Mouse (Mus musculus): ENCODE data around the gene Ppp1r12c. TPM values are rescaled to one million over a fixed set of nuclear protein-coding genes. Genes with fewer than 3 reads are reported as not detected.
"Not testable (repeated sequence)": the region's sequence is repeated elsewhere in the genome, so short reads cannot be mapped to it uniquely, and the experiment has no call there.

Gene Ppp1r12c
- polyA plus RNA-seq, 1 experiment from 2014 or later, result 50.0 TPM

GRCm38 (mm10) chr7:4532005-4532729 is 30.7 kb upstream of the Ppp1r12c start, which contains the start of gene Dnaaf3:
Gene Dnaaf3 (minus strand): TSS chr7:4532453.
- H3K9me3 ChIP-seq (ENCODE audit: control insufficient read depth, low read length), result no peaks in the 10 kb centered on the region
- H3K4me1 ChIP-seq (replicated peaks; ENCODE audit: control insufficient read depth, insufficient read depth, low read length), result 0 out of 2 replicates have a peak, but pooled peaks cover 3% of the 10 kb centered on the region
- peak; percentile 76 for ATAC-seq
- H3K36me3 ChIP-seq (ENCODE audit: control insufficient read depth, insufficient read depth), result no peaks in the 10 kb centered on the region
- H3K9ac ChIP-seq (replicated peaks; ENCODE audit: low read depth, low read length), result 0 out of 2 replicates have a peak within 1 kb of the TSS, but pooled peaks have one; percentile 10
- peaks cover 4% of the 10 kb centered on the region; the same call in 1 of the 2 replicates for H3K27me3 ChIP-seq (replicated peaks; ENCODE audit: control insufficient read depth, insufficient read depth, low read length)
- peak within 1 kb of the TSS; percentile 45 for H3K4me2 ChIP-seq (ENCODE audit: low read length)
- H3K27ac ChIP-seq (ENCODE audit: low read length), result no peak within 1 kb of the TSS
- WGBS, result 1% methylated on average over 28 of the region's 28 CpGs
- H3K4me3 ChIP-seq (replicated peaks; ENCODE audit: low read length), result peak within 1 kb of the TSS; percentile 26

GRCm38 (mm10) chr7:4530166-4530565 is 28.7 kb upstream of the Ppp1r12c start:
- not testable (repeated sequence) for H3K27me3 ChIP-seq (replicated peaks; ENCODE audit: control insufficient read depth, insufficient read depth, low read length); ATAC-seq; H3K4me3 ChIP-seq (replicated peaks; ENCODE audit: low read length); H3K9ac ChIP-seq (replicated peaks; ENCODE audit: low read depth, low read length); H3K36me3 ChIP-seq (ENCODE audit: control insufficient read depth, insufficient read depth); H3K9me3 ChIP-seq (ENCODE audit: control insufficient read depth, low read length); H3K27ac ChIP-seq (ENCODE audit: low read length); H3K4me1 ChIP-seq (replicated peaks; ENCODE audit: control insufficient read depth, insufficient read depth, low read length); H3K4me2 ChIP-seq (ENCODE audit: low read length)
- WGBS, result 51% methylated on average over 8 of the region's 8 CpGs

- H3K9ac ChIP-seq (replicated peaks; ENCODE audit: low read depth, low read length), result no peak overlapping the region
- H3K27ac ChIP-seq (ENCODE audit: low read length), result no peak overlapping the region
- H3K4me2 ChIP-seq (ENCODE audit: low read length), result peak overlapping the region; percentile 49; the same call in 1 of the 2 replicates
- H3K4me3 ChIP-seq (replicated peaks; ENCODE audit: low read length), result no peak overlapping the region; the same call in 1 of the 2 replicates
- WGBS, result 55% methylated on average over 18 of the region's 18 CpGs
- H3K4me1 ChIP-seq (replicated peaks; ENCODE audit: control insufficient read depth, insufficient read depth, low read length), result peaks cover 8% of the 10 kb centered on the region; the same call in 1 of the 2 replicates
- H3K9me3 ChIP-seq (ENCODE audit: control insufficient read depth, low read length), result no peaks in the 10 kb centered on the region
- H3K36me3 ChIP-seq (ENCODE audit: control insufficient read depth, insufficient read depth), result no peaks in the 10 kb centered on the region
- H3K27me3 ChIP-seq (replicated peaks; ENCODE audit: control insufficient read depth, insufficient read depth, low read length), result peaks cover 2% of the 10 kb centered on the region; the same call in 1 of the 2 replicates
- ATAC-seq, result no peak
Observed at GRCm38 (mm10) chr7:4527302-4527689, 25.8 kb upstream of the Ppp1r12c start.

- Histone ChIP-seq H3K27ac (ENCODE audit: low read length) (no peak overlapping the region), H3K36me3 (ENCODE audit: control insufficient read depth, insufficient read depth) (no peaks in the 10 kb centered on the region), H3K9me3 (ENCODE audit: control insufficient read depth, low read length) (no peaks in the 10 kb centered on the region), H3K27me3 (replicated peaks; ENCODE audit: control insufficient read depth, insufficient read depth, low read length) (0 out of 2 replicates have a peak, but pooled peaks cover 2% of the 10 kb centered on the region), H3K4me1 (replicated peaks; ENCODE audit: control insufficient read depth, insufficient read depth, low read length) (peaks cover 5% of the 10 kb centered on the region; the same call in 1 of the 2 replicates), H3K4me2 (ENCODE audit: low read length) (peak overlapping the region; percentile 49), H3K9ac (replicated peaks; ENCODE audit: low read depth, low read length) (peak overlapping the region; percentile 36), H3K4me3 (replicated peaks; ENCODE audit: low read length) (peak overlapping the region; percentile 29)
- peak; percentile 95 for ATAC-seq
- 19% methylated on average over 40 of the region's 40 CpGs for WGBS
Observed at GRCm38 (mm10) chr7:4526341-4527301, 25.1 kb upstream of the Ppp1r12c start.

- WGBS, result 65% methylated on average over 15 of the region's 15 CpGs
- not testable (repeated sequence) for H3K27me3 ChIP-seq (replicated peaks; ENCODE audit: control insufficient read depth, insufficient read depth, low read length); H3K9ac ChIP-seq (replicated peaks; ENCODE audit: low read depth, low read length); H3K36me3 ChIP-seq (ENCODE audit: control insufficient read depth, insufficient read depth); H3K27ac ChIP-seq (ENCODE audit: low read length); H3K4me3 ChIP-seq (replicated peaks; ENCODE audit: low read length); H3K4me2 ChIP-seq (ENCODE audit: low read length); H3K9me3 ChIP-seq (ENCODE audit: control insufficient read depth, low read length)
- H3K4me1 ChIP-seq (replicated peaks; ENCODE audit: control insufficient read depth, insufficient read depth, low read length), result peaks cover 10% of the 10 kb centered on the region
- ATAC-seq, result peak; percentile 32; the same call in 1 of the 2 replicates
Observed at GRCm38 (mm10) chr7:4524212-4524922, 22.9 kb upstream of the Ppp1r12c start, which contains the start of gene Tnni3. Gene Tnni3 (minus strand): TSS chr7:4524229.

GRCm38 (mm10) chr7:4523205-4524130 is 22.0 kb upstream of the Ppp1r12c start:
- H3K4me2 ChIP-seq (ENCODE audit: low read length), result no peak overlapping the region
- no peaks in the 10 kb centered on the region for H3K36me3 ChIP-seq (ENCODE audit: control insufficient read depth, insufficient read depth)
- H3K9ac ChIP-seq (replicated peaks; ENCODE audit: low read depth, low read length), result no peak overlapping the region
- WGBS, result 92% methylated on average over 33 of the region's 33 CpGs
- no peak for ATAC-seq
- H3K27me3 ChIP-seq (replicated peaks; ENCODE audit: control insufficient read depth, insufficient read depth, low read length), result 0 out of 2 replicates have a peak, but pooled peaks cover 4% of the 10 kb centered on the region
- H3K4me3 ChIP-seq (replicated peaks; ENCODE audit: low read length), result no peak overlapping the region
- H3K4me1 ChIP-seq (replicated peaks; ENCODE audit: control insufficient read depth, insufficient read depth, low read length), result peaks cover 10% of the 10 kb centered on the region
- no peaks in the 10 kb centered on the region for H3K9me3 ChIP-seq (ENCODE audit: control insufficient read depth, low read length)
- H3K27ac ChIP-seq (ENCODE audit: low read length), result no peak overlapping the region

GRCm38 (mm10) chr7:4522292-4522691 is 20.8 kb upstream of the Ppp1r12c start:
- H3K27me3 ChIP-seq (replicated peaks; ENCODE audit: control insufficient read depth, insufficient read depth, low read length), result 0 out of 2 replicates have a peak, but pooled peaks cover 4% of the 10 kb centered on the region
- H3K9ac ChIP-seq (replicated peaks; ENCODE audit: low read depth, low read length), result no peak overlapping the region
- H3K36me3 ChIP-seq (ENCODE audit: control insufficient read depth, insufficient read depth), result no peaks in the 10 kb centered on the region
- ATAC-seq, result no peak
- H3K27ac ChIP-seq (ENCODE audit: low read length), result no peak overlapping the region
- H3K4me1 ChIP-seq (replicated peaks; ENCODE audit: control insufficient read depth, insufficient read depth, low read length), result peaks cover 10% of the 10 kb centered on the region
- no peak overlapping the region for H3K4me3 ChIP-seq (replicated peaks; ENCODE audit: low read length)
- H3K4me2 ChIP-seq (ENCODE audit: low read length), result no peak overlapping the region
- no peaks in the 10 kb centered on the region for H3K9me3 ChIP-seq (ENCODE audit: control insufficient read depth, low read length)
- WGBS, result 83% methylated on average over 6 of the region's 6 CpGs
